Mouse (Mus musculus): ENCODE results near the gene Nfib. TPM values are rescaled to one million over a fixed set of nuclear protein-coding genes. Genes with fewer than 3 reads are reported as not detected.

Nfib gene
- not detected for total RNA-seq (2023)

GRCm38 (mm10) chr4:82704841-82705794, at the start of gene Nfib:
Nfib (minus strand) TSS chr4:82705750.

Other genes with a start within 250 kb of the Nfib start
- gene Zdhhc21, start 154.2 kb upstream of the Nfib start, total RNA-seq (2023) = 10 to 100 TPM; 18.7 to 20.6 TPM
- not detected for gene Cer1, start 179.4 kb upstream of the Nfib start, total RNA-seq (2023)

All from T-cell, adult 66 days (primary cell).